Mouse (Mus musculus) stomach, postnatal 0 days (tissue): ENCODE measurements around the gene Stk10. TPM values are rescaled to one million over a fixed set of nuclear protein-coding genes. Genes with fewer than 3 reads are reported as not detected.
A peak's percentile ranks its signal among the peaks of the same experiment; 100 is the strongest.

Experiments used
- ATAC-seq: fragments of 200-750 bp; cut with Nextera tagmentation; 2 replicates; pipeline ENCODE4 v1.8.0; 2017; ENCODE audit not compliant: low FRiP score, low TSS enrichment
- DNase-seq: peaks from one replicate; pipeline ENCODE4 v3.0.0-alpha.2; 2016; ENCODE audit warnings: low spot score
- H3K27ac ChIP-seq: fragments of 300-500 bp; sonication (generic); replicated peaks from 2 replicates; pipeline ENCODE4 v1.5.1; 2014; ENCODE audit warnings: mild to moderate bottlenecking, control low read depth
- H3K27me3 ChIP-seq: fragments of 300-500 bp; sonication (generic); 2 replicates; pipeline ENCODE4 v1.6.1; 2014; ENCODE audit warnings: low read length; ENCODE audit not compliant: control insufficient read depth, insufficient read depth
- H3K36me3 ChIP-seq: fragments of 300-500 bp; sonication (generic); 2 replicates; pipeline ENCODE4 v1.6.1; 2014; ENCODE audit warnings: low read length, mixed read lengths; ENCODE audit not compliant: control insufficient read depth, insufficient read depth
- H3K4me1 ChIP-seq: fragments of 300-500 bp; sonication (generic); replicated peaks from 2 replicates; pipeline ENCODE4 v1.6.1; 2014; ENCODE audit warnings: antibody characterized with exemption; ENCODE audit not compliant: control insufficient read depth, insufficient read depth
- H3K4me2 ChIP-seq: fragments of 300-500 bp; sonication (generic); replicated peaks from 2 replicates; pipeline ENCODE4 v1.6.1; 2014; ENCODE audit warnings: low read depth, mild to moderate bottlenecking, control low read depth, moderate library complexity
- H3K4me3 ChIP-seq: fragments of 300-500 bp; sonication (generic); 2 replicates; pipeline ENCODE4 v1.5.1; 2014; ENCODE audit warnings: low read depth, low read length, control low read depth
- H3K9ac ChIP-seq: fragments of 300-500 bp; sonication (generic); 2 replicates; pipeline ENCODE4 v1.6.1; 2014; ENCODE audit warnings: mild to moderate bottlenecking, low read length, control low read depth, mixed read lengths
- H3K9me3 ChIP-seq: fragments of 300-500 bp; sonication (generic); 2 replicates; pipeline ENCODE4 v1.6.1; 2016; ENCODE audit warnings: low read length; ENCODE audit not compliant: control insufficient read depth
- CTCF ChIP-seq: IDR thresholded peaks from 2 replicates; pipeline ENCODE4 v1.5.1; 2016; ENCODE audit warnings: antibody characterized with exemption, low read depth, mild to moderate bottlenecking, moderate library complexity
- EP300 ChIP-seq: optimal IDR thresholded peaks from 2 replicates; pipeline ENCODE3; 2016; ENCODE audit warnings: antibody characterized with exemption
- WGBS: fragments of 180-500 bp; shearing (Covaris S2); extraction: QIAGEN DNeasy Blood & Tissue Kit; methylation state at CpG from one replicate; pipeline ENCODE4 v1.1.7; 2014; 5-methylcytosine and 5-hydroxymethylcytosine counted together
- polyA plus RNA-seq: library from polyadenylated mRNA; unstranded; fragments of >200 nt; fragmentation: Nextera tagmentation; extraction: Ambion mirVana; gene quantifications from 2 replicates; pipeline ENCODE4 v1.2.1, GENCODE M21; 2015

Stk10 gene
- polyA plus RNA-seq, 1 experiment from 2014 or later, result 1.1 TPM

DNA sequence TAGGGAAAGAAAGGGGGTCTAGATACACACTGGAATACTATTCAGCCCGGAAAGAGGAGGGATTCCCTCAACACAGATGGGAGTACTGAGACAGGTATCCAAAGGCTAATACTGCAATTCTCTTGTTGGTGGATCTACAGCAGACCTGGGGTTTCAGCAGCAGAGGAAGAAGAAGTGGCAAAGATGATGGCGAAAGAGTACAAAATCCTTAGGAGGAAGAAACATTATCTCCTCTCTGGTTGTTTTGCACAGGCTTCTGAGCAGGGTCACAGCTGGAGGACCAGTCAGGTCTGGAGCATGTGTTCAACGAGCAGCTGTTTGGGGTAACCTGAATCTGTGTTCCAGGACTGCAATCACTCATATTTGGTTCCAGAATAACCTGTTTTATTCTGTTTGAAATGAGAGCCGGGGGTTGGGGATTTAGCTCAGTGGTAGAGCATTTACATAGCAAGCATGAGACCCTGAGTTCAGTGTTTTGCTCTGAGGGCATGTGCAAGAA, 96.7 kb downstream of the Stk10 start:
- H3K9me3 ChIP-seq, result no peaks in the 10 kb centered on the region
- 71% methylated on average over 4 of the region's 4 CpGs for WGBS
- H3K4me1 ChIP-seq, result no peaks in the 10 kb centered on the region
- no peak overlapping the region for H3K4me2 ChIP-seq
- TF ChIP-seq EP300, result no peak
- TF ChIP-seq CTCF, result no peak
- DNase-seq (no peak), ATAC-seq (no peak)
- H3K27ac ChIP-seq, result no peak overlapping the region
- H3K4me3 ChIP-seq, result no peak overlapping the region
- H3K9ac ChIP-seq, result no peak overlapping the region
- no peaks in the 10 kb centered on the region for H3K27me3 ChIP-seq
- no peaks in the 10 kb centered on the region for H3K36me3 ChIP-seq

DNA sequence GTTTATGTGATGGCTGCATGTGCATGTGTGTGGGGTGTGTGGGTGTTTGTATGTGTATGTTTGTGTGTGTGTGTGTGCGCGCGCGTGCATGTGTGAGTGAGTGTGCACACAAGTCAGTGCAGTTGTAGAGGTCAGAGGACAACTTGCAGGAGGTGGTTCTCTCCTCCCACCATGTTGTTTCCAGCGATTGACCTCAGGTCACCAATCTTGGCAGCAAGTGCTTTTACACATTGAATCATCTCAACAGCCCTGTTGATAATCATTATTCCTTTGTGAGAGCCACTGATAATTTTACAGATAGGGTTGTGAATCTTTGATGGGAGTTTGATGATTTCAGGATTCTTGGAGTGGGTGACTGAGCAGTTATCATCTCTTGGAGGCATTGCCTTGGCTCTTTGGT, 99.6 kb downstream of the Stk10 start:
- Histone ChIP-seq H3K4me3 (no peak overlapping the region), H3K27ac (no peak overlapping the region), H3K27me3 (no peaks in the 10 kb centered on the region), H3K4me1 (no peaks in the 10 kb centered on the region), H3K9ac (no peak overlapping the region), H3K9me3 (no peaks in the 10 kb centered on the region), H3K36me3 (no peaks in the 10 kb centered on the region), H3K4me2 (no peak overlapping the region)
- DNase-seq (no peak), ATAC-seq (no peak)
- TF ChIP-seq EP300 (no peak), CTCF (no peak)
- WGBS, result 96% methylated on average over 5 of the region's 5 CpGs

DNA sequence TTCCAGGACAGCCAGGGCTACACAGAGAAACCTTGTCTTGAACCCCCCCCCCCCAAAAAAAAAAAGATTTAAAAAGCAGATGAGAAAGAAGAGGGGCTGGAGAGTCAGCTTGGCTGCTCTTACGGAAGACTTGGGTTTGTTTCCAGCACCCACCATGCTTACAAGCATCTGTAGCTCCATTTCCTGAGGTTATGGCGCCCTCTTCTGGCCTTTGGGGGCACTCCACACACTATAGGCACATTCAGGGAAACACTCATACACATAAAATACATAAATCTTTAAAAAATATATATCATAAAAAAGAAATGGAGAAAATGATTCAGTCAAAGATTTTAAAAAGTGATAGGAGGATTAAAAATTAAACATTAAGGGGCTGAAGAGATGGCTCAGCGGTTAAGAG, 100.4 kb downstream of the Stk10 start:
- H3K27ac ChIP-seq, result no peak overlapping the region
- no peaks in the 10 kb centered on the region for H3K4me1 ChIP-seq
- no peaks in the 10 kb centered on the region for H3K27me3 ChIP-seq
- TF ChIP-seq EP300, result no peak
- peak; percentile 40 for TF ChIP-seq CTCF
- H3K36me3 ChIP-seq, result no peaks in the 10 kb centered on the region
- H3K9me3 ChIP-seq, result no peaks in the 10 kb centered on the region
- no peak overlapping the region for H3K4me3 ChIP-seq
- DNase-seq, result no peak
- no peak overlapping the region for H3K4me2 ChIP-seq
- no peak overlapping the region for H3K9ac ChIP-seq
- WGBS, result 72% methylated on average over 3 of the region's 3 CpGs
- ATAC-seq, result no peak

DNA sequence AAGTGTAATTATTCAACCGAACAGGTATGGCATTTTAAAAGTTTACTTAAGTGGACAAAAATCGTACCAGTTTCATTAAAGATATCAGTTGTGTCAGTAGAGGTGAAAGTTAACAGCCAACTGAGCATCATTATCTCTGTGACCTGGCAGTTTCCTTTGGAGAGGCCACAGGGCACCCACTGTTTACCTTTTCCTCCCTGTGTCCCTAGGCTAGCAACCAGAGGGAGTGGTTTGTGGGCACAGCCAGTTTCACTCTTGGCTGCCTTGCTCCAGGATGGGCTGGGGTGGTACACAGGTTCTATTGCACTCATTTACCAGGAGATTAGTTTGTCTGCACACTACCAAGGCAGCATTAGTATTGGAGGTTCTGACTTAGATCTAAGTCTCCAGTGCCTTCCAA, 101.0 kb downstream of the Stk10 start:
- H3K9me3 ChIP-seq, result no peaks in the 10 kb centered on the region
- 40% methylated on average over 2 of the region's 2 CpGs for WGBS
- no peaks in the 10 kb centered on the region for H3K27me3 ChIP-seq
- H3K4me3 ChIP-seq, result no peak overlapping the region
- ATAC-seq, result peak; percentile 86; the same call in 1 of the 2 replicates
- H3K27ac ChIP-seq, result no peak overlapping the region
- no peaks in the 10 kb centered on the region for H3K4me1 ChIP-seq
- no peak overlapping the region for H3K4me2 ChIP-seq
- peak; percentile 49 for DNase-seq
- no peak for TF ChIP-seq EP300
- no peak for TF ChIP-seq CTCF
- H3K9ac ChIP-seq, result no peak overlapping the region
- no peaks in the 10 kb centered on the region for H3K36me3 ChIP-seq

DNA sequence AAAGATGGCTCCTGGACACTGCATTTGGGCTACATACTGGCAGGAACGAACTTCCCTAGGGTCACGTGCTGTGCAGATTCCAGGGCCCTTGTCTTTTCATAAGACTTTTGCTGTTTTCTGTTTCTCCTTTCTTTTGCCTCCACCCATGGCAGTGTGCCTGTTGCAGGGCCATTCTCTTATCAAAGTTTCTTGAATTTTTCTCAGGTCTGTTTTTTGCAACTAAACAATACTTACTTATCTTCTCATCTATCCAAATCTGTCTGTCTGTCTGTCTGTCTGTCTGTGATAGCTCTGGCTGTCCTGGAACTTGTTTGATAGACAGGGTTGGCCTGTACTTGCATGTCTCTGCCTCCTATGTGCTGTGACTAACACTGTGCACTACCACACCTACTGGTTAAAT, 101.7 kb downstream of the Stk10 start:
- Histone ChIP-seq H3K4me2 (no peak overlapping the region), H3K4me3 (no peak overlapping the region), H3K9me3 (no peaks in the 10 kb centered on the region), H3K4me1 (no peaks in the 10 kb centered on the region), H3K27ac (no peak overlapping the region), H3K27me3 (no peaks in the 10 kb centered on the region), H3K9ac (no peak overlapping the region), H3K36me3 (no peaks in the 10 kb centered on the region)
- WGBS, result 41% methylated on average over 2 of the region's 2 CpGs
- ATAC-seq, result no peak
- DNase-seq, result no peak
- TF ChIP-seq CTCF (no peak), EP300 (no peak)

DNA sequence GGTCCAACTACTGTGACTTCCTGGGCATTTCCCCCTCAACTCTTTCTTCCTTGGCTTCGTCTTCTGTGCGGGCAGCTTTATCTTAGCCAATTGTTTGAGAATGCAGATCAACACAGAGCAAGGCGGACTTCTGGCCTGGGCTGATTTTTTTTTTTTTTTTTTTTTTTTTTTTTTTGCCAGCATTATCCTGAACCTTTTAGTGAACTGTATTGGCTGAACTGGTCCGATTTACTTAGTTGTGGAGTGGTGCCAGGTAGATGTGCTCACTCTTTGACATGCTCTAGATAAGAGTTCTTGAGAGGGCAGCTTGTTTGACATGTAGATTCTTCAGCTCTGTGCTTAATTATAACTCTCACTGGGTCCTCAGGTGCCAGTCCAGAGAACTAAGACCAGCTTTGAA, 103.2 kb downstream of the Stk10 start:
- Histone ChIP-seq H3K4me2 (no peak overlapping the region), H3K36me3 (no peaks in the 10 kb centered on the region), H3K4me1 (no peaks in the 10 kb centered on the region; the same call in 1 of the 2 replicates), H3K27ac (no peak overlapping the region), H3K4me3 (no peak overlapping the region), H3K9me3 (no peaks in the 10 kb centered on the region), H3K27me3 (no peaks in the 10 kb centered on the region), H3K9ac (no peak overlapping the region)
- ATAC-seq (0 out of 2 replicates have a peak, but pooled peaks have one; percentile 13), DNase-seq (no peak)
- TF ChIP-seq CTCF (no peak), EP300 (no peak)
- 47% methylated on average over 4 of the region's 4 CpGs for WGBS
